Mouse (Mus musculus) frontal cortex, adult 2 months (tissue): ENCODE data around the gene Cacna1d. TPM values are rescaled to one million over a fixed set of nuclear protein-coding genes. Genes with fewer than 3 reads are reported as not detected.

ENCODE experiments used
- DNase-seq, 2 experiments: peaks; one replicate each; pipeline ENCODE4 v3.0.0; 2022; ENCODE audit warnings: low spot score in 1 of 2; ENCODE audit errors: extremely low spot score in 1 of 2
- polyA plus RNA-seq: library from polyadenylated mRNA; depleted of rRNA; stranded (reverse); fragments of >200 nt; gene quantifications from 2 replicates; pipeline ENCODE4 v1.2.3, GENCODE M21; 2012

Gene Cacna1d
- polyA plus RNA-seq, 1 experiment = 80.3 TPM

DNA sequence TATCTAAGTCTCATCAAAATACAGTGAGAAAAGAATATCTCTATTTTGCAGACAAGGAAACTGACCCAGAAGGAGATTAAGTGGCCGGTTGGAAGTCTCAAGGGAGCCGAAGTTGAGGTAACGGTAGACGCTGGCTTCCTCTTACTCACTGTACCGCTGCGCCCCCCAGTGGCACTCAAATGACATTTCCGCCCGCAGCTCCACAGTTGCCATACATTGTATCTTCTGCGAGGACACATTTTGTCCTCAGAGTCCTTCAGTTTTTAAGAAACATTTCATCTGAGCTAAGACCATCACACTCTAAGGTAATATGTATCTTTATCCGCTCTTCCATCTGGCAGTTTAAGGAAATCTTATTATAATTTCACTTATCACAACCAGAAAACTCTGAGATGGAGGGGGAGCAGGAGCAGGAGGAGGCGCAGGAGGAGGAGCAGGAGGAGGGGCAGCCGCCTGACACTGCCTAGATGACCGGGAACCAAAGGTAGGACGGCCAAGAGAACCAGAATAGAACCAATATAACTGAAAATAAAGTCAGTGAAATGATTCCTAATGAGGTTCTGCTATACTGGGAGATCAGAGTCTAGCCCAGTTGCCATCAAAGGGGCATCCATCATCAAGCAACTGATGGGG lies 31.2 kb downstream of the Cacna1d start:
- peak; percentile 37 to 92 for DNase-seq

- no peak for DNase-seq
Measured at GRCm38 (mm10) chr14:30458820-30459219, 32.4 kb downstream of the Cacna1d start.

DNA sequence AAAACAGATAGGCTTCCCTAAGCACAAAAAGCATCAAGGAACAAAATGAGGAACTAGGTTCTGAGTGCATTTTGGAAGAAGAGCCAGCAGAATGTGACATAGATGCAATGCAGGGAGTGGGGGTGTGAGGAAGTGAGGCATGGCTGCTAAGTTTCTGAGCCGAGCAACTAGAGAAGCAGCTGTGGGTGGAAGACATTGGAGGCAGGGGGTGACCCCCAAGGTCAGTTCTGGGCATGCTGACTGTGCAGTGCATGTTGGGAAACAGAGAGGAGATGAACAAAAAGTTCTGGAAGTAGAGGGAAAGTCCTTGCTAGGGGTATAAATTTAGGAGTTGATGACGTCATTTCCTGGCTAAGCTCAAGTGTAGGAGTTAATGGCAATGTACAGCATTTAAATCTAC lies 33.4 kb downstream of the Cacna1d start:
- peak; percentile 16 to 57 for DNase-seq

DNA sequence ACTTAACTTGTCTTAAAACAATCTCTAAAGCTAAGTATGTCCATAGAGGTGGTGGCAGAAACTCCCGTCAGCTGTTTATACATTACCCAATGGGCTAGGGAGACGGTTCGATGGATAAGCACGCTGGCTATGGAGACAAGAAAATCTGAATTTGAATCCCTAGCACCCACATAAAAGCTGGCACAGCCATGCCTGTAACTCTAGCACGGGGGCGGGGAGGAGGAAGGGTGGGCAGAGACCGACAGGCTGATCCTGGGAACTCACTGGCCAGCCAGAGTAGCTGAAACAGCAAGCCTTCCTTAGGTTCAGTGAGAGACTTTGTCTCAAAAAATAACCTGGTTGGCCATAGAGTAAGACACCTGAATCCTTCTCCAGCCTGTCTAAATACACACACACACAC lies 33.8 kb downstream of the Cacna1d start:
- DNase-seq = peak; percentile 46 to 64

DNA sequence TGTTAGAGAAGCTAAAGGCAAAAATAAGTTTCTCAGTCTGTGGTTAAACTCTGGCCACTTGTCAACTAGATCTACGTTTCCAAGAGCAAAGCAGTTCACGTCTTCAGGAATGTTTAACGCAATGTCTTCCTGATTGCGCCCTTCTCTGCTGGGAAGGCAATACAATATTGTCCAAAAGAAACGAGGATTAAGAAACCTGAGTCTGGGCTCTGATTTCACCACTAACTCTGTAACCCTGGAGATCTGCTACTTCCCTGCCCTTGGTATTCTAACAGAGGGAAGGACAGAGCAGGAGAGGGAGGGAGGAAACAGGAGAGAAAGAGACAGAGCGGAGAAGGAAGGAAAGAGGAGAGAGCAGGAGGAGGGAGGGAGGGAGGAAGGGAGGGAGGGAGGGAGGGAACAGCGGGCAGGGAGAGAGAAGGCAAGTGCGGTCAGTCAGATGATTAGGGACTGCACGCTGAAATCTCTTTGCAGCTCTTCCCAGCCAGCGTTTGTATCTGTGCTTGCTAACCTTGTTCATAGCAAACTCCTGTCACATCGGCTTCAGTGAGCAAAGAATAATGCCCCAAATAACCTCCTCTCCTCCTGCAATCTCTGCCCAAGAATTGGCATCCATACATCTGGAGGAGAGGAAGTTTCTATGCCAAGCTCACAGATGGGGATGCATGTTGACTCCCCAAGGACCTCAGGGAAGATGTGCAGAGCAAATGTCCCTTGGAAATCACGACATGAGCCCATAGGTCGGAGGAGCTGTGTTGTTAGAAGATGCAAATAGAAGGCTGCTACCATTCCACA lies 35.3 kb downstream of the Cacna1d start:
- no peak for DNase-seq

DNA sequence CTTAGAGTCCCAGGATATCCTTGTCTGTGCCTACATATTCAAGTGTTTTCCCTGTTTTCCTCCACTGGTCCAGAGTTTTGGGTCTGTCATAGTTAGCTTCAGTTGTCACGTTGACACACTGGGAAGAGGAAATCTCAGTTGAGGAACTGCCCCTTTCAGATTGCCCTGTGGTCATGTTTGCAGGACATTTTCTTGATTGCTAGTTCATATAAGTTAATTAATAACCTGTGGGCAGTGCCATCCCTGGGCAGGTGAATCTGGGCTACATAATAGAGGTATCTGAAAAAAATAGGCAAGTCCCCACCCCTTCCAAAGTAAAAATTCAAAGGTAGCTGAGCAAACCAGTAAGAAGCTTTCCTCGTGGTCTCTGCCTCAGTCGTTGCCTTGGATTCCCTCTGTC lies 51.3 kb downstream of the Cacna1d start:
- no peak for DNase-seq

DNA sequence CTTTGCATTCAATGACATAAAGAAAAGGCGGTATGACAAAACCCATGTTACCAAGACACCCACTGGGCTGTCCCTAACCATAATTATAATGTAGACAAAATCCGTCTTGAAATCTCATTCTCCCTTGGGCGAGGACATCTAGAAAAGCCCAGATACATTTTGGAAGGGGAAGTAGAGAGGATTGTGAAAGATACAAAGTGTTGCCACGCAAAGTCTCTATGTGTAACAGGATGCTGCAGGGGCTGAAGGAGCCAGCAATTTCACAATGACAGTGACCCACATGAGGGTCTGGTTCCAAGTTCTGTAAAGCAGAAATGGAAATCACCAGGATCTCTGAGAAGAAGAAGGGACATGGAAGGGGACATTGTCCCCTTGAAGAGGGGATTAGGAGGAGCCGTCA lies 55.9 kb downstream of the Cacna1d start:
- DNase-seq = no peak

DNA sequence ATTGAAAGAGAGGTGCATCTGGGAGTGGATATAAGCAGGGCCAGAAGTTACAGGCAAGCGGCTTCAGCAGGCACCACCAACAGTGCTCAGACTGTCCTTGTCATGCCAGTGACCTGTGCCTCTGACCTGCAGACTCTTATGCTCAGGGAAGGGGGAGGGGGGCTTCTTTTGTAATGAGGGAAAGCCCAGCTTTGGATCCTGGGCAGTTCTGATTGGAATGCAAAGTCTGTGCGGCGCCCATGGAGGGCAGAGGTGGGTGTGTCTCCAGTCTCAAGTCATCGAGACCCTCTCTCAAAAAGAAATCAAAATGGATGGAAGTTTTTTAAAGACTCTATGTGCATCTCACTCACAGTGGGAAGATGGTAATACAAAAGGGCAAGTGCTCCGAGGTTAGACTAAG lies 60.8 kb downstream of the Cacna1d start:
- DNase-seq = no peak

DNA sequence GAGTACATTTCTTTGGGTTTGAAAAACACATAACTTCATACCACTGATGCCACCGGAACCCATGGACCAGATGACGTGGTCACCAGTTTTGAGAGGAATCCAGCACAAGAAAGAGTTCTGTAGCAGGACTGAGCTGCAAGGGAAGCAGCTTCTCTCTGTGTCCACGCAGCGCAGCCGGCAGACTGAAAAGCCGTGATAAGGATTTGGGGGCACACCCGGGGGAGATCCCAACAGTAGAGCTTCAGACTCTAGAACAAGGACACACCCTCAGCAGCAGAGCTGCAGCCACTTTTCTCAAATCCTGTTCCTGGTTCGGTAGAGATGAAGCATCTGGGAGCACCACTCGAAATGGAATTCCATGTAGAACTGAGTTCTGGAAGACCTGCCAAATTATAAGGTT lies 61.2 kb downstream of the Cacna1d start:
- DNase-seq = no peak

DNA sequence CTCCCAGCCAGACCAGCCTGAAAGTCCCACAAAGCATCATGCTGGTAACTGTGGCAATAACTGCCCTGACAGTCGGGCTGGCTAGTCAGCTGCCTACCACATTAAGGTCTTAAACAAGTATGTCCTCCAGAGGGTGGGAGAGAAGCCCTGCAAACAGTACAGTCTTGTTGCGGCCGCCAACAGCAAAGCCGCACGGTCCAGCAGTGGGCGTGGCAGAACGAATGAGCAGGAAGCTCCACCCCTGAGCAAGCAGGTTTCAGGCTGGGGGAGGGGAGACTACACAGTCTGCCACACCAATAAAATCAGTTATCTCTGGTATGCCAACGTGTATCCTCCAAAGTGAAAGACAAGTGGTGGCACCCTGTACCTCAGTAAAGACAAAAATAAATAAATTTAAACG lies 61.6 kb downstream of the Cacna1d start:
- DNase-seq = no peak

GRCm38 (mm10) chr14:30428757-30429156 lies 62.5 kb downstream of the Cacna1d start:
- no peak for DNase-seq

DNA sequence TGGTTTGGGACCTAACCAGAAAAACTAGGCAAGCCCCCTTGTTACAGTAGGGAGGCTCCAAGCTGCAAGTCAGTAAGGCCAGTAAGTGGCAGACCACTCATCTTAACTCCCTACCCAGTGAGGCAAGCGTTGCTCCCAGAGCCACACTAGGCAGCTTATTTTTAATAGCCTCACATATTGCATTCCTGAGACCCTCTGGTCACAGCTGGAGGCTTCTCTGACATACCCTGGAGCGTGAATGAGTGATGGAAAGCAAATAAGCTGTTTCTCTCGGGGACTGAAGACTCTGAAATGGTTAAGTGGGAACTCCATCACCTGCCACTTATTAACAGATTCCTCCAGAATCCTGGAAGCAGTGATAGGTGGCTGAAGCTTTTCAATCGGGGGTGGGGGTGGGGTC lies 65.4 kb downstream of the Cacna1d start:
- DNase-seq = no peak

DNA sequence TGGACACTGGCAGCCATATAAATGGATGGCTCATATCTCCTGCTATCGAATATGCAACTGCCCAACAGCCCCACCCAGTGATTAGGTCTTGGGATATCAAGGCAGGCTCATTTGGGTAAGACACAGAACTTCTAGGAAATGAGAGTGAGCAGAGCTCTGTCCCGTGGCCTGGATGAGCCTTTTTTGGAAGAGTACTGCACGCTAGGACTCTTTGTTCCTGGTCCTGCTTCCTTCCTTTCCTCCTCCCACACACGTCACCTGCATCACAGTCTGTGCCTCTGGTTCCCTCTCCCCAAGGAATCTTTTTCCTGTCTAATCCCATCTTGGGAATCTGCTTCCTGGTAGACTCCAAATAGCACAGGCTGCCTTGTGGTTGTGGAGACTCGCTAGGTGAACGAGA lies 66.1 kb downstream of the Cacna1d start:
- no peak for DNase-seq

DNA sequence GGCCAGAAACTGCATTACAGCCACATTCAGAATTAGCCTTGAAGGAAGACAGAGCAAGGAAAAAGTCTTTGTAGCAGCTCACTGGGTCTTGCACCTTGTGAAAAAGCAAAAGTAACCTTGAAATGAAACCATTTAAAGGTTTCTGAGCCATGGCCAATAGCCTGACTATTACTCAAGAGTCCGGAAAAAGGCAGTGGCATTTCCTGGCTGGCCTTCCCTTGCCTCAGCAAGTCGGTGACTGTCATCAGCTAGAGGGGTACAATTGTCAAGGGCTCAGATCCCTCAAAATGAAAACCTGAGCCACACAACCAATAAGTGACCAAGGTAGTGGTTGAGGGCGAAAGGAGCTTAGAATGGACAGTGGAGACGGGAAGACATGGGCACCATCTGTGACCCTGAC lies 66.6 kb downstream of the Cacna1d start:
- no peak for DNase-seq

- DNase-seq = no peak
Measured at GRCm38 (mm10) chr14:30422376-30423140, 68.7 kb downstream of the Cacna1d start.

DNA sequence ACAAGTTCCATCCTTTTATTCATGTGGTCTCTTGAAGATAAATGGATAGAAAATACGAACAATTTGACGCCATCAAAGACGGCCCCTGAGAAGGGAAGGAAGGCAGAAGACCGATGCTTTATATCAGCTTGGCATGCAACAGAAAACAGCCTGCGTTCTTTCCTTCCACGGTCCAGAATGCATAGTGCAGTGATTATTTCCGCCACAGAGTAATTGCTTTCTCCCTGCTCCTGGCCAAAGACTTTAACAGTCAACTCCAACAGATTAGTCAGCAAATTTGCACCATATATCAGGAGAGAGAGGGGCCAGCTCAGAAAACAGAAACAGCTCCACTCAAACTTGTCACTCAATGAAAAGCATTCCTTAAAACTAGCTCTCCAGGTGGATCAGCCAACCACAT lies 71.8 kb downstream of the Cacna1d start:
- DNase-seq = no peak

- DNase-seq = no peak
Measured at GRCm38 (mm10) chr14:30419046-30419445, 72.2 kb downstream of the Cacna1d start.

DNA sequence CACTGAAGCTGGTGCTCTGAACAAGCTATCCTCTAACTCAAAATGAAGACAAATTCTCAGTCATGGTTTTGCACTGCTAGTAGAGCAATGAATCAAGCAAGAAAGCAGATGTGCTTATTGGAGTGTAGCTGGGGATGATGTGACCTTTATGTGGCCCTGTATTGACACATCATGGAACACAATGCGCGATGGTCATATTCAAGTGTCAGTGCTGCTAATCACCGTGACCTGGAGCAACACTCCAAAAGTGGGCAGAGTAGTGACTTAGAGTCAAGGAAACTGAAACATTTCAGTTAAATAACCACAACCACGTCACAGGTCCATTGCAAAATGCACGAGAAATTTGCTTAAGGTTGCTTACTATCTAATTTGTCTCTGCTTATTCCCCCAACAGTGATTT lies 75.4 kb downstream of the Cacna1d start:
- no peak for DNase-seq

DNA sequence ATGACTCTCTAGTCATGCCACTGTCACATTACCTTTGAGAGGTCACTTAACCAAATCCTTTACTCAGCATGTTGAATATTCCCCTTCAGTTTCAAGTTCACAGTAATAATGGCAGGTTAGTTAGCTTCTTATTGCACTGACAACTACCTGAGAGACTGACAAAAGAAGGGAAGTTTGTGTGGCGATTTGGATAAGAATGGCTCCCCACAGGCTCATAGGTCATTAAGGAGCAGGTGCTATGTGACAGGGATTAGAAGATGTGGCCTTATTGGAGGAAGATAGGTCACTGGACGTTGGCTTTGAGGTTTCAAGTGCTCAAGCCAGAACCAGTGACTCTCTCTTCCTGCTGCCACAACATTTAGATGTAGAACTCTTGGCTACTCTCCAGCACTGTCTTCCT lies 77.1 kb downstream of the Cacna1d start:
- DNase-seq = no peak

- no peak for DNase-seq
Measured at GRCm38 (mm10) chr14:30409331-30409730, 81.9 kb downstream of the Cacna1d start.

GRCm38 (mm10) chr14:30405456-30406225 lies 85.6 kb downstream of the Cacna1d start:
- peak in 1 of 2 experiments; percentile 5 for DNase-seq
